Mouse (Mus musculus): ENCODE data around the gene Inafm1.
"Not testable (repeated sequence)": the region's sequence is repeated elsewhere in the genome, so short reads cannot be mapped to it uniquely, and the experiment has no call there.

GRCm38 (mm10) chr7:16266593-16266992, 6.8 kb downstream of the Inafm1 start:
- not testable (repeated sequence) for TF ChIP-seq CTCF (conservative IDR thresholded peaks at IDR 0.05; ENCODE audit: insufficient read depth, insufficient read length, low read depth, low read length); POLR2A (IDR thresholded peaks at IDR 0.05; ENCODE audit: low read depth, low read length)

Data from kidney, adult 2 months (tissue).